Mouse (Mus musculus) heart, adult 18-20 months (tissue): ENCODE measurements around the gene Sgce. TPM values are rescaled to one million over a fixed set of nuclear protein-coding genes. Genes with fewer than 3 reads are reported as not detected.
"Not testable (repeated sequence)": the region's sequence is repeated elsewhere in the genome, so short reads cannot be mapped to it uniquely, and the experiment has no call there.

ENCODE experiments used
- DNase-seq, 2 experiments: peaks; one replicate each; pipeline ENCODE4 v3.0.0; 2021 to 2022; ENCODE audit warnings: mixed read lengths in 1 of 2
- total RNA-seq, 2 experiments: library from RNA; stranded (reverse); gene quantifications; 2 replicates each; pipeline ENCODE4 v1.2.3; 2021

The Sgce gene
- total RNA-seq, 2 experiments from 2014 or later: 16.5 to 19.4 TPM

DNA sequence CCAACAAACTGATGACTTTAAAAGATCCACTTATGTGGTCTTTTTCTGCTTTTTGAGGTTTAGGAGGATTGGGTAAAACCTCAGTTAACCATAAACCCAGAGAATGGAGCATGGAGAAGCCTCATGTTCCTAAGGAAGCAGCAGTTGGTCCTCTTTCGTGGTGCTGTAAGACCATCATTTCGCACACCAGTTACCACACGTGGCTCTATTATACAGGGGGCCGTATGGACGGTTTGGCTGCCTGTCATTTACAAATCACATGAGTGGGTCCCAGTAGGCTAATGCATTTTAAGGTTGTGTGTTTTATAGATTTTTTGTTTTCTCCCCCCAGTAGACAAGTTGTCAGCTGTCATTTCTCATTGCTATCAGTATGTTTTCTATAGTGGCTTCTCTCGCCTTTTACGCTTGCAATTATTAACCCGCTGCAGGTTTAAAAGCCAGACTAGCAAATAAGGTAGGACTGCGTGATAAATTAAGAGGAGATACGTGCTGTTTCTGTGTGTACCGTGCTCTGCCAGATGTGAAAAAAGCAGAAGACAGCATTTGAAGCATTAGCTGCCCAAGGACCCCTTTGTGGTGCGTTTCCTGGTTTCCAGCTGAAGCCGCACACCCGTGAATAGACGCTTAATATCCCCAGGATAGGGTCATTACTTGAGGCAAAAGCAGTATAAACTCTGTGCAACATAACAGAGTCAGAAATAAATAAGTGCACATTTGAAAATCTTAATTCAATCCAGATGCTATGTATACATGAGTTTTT lies 22.8 kb downstream of the Sgce start:
- no peak for DNase-seq

DNA sequence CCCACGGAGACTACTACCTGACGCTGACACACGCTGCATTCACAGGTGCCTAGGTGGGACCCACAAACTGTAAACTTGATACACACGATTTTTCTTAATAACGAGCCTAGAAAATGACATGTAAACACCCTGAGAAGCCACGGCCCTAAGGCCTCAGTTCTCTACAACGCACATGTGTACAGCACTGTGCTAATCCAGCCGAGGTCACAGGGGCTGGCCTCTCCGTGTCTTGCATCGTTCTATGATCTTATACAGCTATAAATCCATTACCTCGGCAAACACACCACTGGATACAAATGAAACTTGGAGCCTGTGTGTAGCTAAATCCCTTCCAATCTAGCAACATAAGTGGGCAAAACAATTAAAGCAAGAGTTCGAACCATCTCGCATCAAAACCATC lies 24.3 kb downstream of the Sgce start:
- no peak for DNase-seq

- DNase-seq: no peak
Measured at GRCm38 (mm10) chr6:4722142-4722541, 24.9 kb downstream of the Sgce start.

DNA sequence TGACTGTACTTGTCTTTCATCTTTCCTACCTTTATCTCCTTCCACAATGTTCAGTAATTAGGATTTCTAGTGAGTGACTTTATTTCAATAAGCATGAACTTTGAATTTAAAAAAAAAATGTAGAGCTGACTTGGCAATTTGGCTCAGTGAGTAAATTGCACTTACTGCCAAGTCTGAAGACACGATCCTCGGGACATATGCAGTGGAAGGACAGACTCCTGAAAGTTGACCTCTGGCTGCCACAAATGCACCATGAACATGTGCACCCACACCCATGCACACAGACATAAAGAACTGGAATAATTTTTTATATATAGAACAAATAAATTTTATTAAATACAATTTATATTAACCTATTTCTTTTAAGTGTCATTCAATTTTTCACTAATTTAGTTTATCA lies 29.7 kb downstream of the Sgce start:
- no peak for DNase-seq

GRCm38 (mm10) chr6:4716171-4716570 lies 30.8 kb downstream of the Sgce start:
- DNase-seq: no peak

DNA sequence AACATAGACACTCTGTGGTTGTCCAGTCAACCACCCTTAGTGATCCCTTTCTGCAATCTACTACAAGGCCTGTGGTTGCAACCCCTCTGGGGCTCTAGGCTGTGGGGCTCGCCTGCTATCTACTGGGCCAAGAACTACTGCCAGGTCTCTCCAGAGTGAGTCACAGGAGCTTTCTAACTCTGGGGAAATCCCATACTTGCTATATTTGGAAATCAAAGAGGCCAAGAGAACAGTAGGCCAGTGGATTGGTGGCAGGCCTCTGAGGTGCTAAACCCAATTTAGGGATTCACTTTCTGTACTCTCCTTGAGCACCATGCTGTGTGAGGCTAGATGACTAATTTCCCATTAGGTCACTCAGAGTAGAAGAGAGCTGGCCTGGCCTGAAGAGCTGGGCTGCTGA lies 38.0 kb downstream of the Sgce start:
- peak; percentile 27 to 59 for DNase-seq

- no peak for DNase-seq
Measured at GRCm38 (mm10) chr6:4706415-4706814, 40.6 kb downstream of the Sgce start.

GRCm38 (mm10) chr6:4703908-4704307 lies 43.1 kb downstream of the Sgce start:
- no peak for DNase-seq

DNA sequence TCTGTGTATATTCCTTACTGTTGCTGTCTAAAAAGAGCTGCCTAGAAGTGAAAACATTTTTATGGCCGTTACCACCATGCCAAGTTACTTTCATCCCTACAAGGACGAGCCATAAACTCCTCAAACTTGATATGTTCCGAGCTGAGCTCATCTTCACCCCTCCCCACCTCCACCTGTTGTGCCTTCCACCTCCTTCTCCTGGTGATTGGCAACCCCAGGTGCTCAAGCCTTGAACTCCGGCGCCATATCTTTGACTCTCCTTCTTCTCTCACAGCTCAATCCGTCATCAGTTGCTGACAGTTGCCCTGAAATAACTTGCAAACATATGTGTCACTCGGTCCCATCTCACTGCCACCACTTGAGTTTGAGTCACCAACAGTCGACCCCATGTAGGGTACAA lies 45.4 kb downstream of the Sgce start:
- no peak for DNase-seq

- DNase-seq: no peak
Measured at GRCm38 (mm10) chr6:4695778-4696177, 51.2 kb downstream of the Sgce start.

DNA sequence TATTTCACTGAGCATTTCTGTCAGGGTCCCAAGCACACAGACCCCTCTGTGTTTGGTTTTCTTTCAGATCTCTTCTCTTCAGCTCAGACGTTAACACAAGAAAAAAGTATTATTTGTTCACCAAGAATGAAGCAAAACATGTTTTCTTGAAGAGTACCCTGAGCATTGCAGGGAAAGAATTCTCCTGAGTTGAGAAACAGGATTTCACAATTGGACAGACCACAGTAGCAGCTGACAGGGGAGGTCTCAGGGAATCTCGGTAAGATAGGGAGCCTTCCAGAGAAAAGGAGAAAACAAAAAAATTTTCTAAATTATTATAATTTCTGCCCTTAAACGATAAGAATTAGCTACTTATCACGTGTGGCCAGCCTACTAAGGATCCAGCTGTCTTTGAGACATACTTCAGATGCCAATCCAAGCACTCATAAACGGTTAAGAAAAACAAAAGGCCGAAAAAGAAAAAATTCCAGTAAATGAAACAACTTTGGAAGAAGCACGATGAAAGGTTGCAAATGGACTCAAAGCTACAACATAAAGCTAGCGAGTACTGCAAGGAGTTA lies 52.3 kb downstream of the Sgce start:
- DNase-seq: peak; percentile 10 to 25

- no peak for DNase-seq
Measured at GRCm38 (mm10) chr6:4693544-4693943, 53.5 kb downstream of the Sgce start.

- no peak for DNase-seq
Measured at GRCm38 (mm10) chr6:4690438-4690837, 56.6 kb downstream of the Sgce start.

- peak; percentile 4 to 10 for DNase-seq
Measured at GRCm38 (mm10) chr6:4684706-4685340, 62.2 kb downstream of the Sgce start.

DNA sequence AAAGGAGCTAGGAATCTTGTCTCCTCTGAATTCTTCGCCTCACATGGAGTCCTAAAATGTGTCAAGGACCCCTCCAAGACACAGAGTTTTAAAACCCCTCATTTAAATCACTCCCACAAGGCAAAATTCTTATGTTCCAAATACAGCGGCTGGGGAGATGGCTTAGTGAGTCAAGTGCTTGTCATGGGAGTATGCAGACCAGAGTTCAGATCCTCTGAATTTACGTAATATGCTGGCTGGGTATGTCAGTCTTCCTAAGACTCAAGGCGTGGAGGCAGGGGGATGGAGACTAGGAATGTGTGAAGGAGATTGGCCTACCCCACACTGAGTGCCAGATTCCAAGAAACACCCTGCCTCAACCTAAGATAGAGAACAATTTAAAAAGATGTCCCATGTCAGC lies 66.4 kb downstream of the Sgce start:
- DNase-seq: no peak

DNA sequence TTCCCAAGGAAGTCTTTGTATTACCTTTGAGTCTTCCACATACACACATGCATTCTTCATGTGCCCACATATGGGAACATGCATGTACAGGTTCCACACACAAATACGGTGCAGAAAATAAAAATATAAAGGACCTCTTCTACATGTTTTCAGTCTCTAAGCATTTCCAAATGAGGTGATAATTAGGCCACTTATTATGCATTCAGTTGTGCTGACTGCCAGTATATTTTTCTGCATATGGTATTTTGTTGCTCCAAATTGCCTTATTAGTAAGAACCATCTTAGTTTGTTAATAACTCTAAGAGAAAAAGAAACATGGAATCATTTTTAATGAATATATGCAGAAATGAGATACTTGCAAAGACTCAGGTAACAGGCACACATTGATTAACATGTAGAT lies 67.0 kb downstream of the Sgce start:
- DNase-seq: no peak

DNA sequence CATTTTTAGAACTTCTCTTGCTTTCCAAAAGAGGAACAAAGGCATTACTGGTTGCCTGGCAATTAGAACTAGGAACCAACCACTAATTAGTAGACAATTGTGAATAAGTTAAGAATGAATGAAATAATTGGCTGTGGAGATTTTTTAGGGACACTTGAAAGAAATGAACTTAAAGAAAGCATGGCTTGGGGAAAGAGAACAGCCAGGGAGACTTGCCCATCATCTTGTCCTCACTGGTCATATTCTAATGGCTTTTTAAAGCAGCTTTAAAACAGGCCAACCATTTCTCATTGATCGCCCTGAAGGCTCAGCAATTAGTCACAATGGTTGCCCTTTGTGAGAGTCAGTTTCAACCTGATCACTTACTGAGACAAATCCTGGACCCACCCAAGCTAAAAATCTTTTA lies 69.6 kb downstream of the Sgce start:
- no peak for DNase-seq

GRCm38 (mm10) chr6:4665154-4665553 lies 81.9 kb downstream of the Sgce start:
- DNase-seq: no peak

GRCm38 (mm10) chr6:4664313-4664712 lies 82.7 kb downstream of the Sgce start:
- DNase-seq: no peak

DNA sequence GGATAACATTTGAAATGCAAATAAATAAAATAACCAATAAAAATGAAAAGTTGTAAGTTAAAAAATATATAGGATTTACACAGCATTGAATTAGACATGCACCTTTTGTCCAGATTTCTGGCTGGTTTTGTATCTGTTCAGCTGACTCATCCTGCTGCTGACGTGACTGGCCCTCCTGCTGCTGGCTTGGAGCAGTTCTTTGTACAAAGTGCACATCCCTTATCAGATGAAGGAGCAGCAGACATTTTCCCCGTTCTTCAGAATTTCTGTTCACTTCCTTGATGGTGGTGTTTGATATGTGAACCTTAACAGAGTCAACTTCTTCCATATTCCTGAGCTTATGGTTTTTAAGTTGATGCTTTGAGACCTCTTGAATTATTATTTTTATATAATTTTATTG lies 83.5 kb downstream of the Sgce start:
- no peak for DNase-seq

- no peak for DNase-seq
Measured at GRCm38 (mm10) chr6:4658861-4659260, 88.1 kb downstream of the Sgce start.

DNA sequence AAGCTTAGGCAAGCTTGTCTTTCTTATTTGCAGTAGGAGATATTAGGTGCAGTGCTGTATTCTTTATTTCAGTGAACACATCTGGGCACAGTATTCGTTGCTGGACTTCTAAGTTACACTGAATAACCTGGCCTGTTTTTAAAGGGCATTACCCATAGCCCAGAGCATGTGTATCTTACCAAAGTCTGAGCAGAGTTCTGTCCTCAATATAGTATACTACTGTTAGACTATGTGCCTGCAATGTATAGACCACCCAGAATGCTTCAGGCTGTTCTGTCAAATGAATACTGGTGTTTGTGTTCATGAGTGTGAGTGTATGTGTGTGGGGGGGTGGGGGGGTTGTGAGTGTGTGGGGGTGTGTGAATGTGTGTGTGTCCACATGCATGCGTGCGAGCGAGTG lies 91.1 kb downstream of the Sgce start:
- DNase-seq: no peak

GRCm38 (mm10) chr6:4655466-4655865 lies 91.5 kb downstream of the Sgce start:
- no peak for DNase-seq

DNA sequence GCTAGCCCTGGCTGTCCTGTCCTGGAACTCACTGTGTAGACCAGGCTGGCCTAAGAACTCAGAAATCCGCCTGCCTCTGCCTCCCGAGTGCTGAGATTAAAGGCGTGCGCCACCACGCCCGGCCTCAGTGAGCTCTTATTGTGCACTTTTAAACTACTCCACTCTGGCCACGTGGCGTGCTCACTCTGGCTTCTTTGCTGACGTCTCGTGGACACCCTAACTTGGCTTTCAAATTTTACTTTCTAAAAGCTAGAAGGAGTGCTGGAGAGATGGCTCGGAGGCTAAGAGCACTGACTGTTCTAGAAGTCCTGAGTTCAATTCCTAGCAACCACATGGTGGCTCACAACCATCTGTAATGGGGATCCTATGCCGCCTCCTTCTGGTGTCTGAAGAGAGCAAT lies 93.3 kb downstream of the Sgce start:
- DNase-seq: not testable (repeated sequence)
